Mouse (Mus musculus) cerebellum, adult 2 months (tissue): ENCODE results near the gene Tmem252. TPM values are rescaled to one million over a fixed set of nuclear protein-coding genes. Genes with fewer than 3 reads are reported as not detected.
"Not testable (repeated sequence)": the region's sequence is repeated elsewhere in the genome, so short reads cannot be mapped to it uniquely, and the experiment has no call there.

Experiments
- DNase-seq, 2 experiments: peaks; one replicate each; pipeline ENCODE4 v3.0.0; 2021
- H3K27ac ChIP-seq: fragments of 200-500 bp; 2 replicates; pipeline ENCODE4 v1.5.1; 2012; ENCODE audit warnings: low read length, control low read depth, inconsistent platforms; ENCODE audit not compliant: insufficient read depth
- H3K27me3 ChIP-seq: fragments of 200-500 bp; 2 replicates; pipeline ENCODE4 v1.6.1; 2012; ENCODE audit warnings: inconsistent platforms, mild to moderate bottlenecking, low read length, moderate library complexity; ENCODE audit not compliant: control insufficient read depth, insufficient read depth
- H3K4me1 ChIP-seq: fragments of 200-500 bp; 2 replicates; pipeline ENCODE4 v1.6.1; 2011; ENCODE audit warnings: low read length; ENCODE audit not compliant: control insufficient read depth, insufficient read depth
- H3K4me3 ChIP-seq: fragments of 200-500 bp; replicated peaks from 2 replicates; pipeline ENCODE3; 2011; ENCODE audit warnings: mild to moderate bottlenecking, low read depth, low read length, control low read depth; ENCODE audit not compliant: insufficient read depth
- CTCF ChIP-seq: fragments of 200-500 bp; IDR thresholded peaks from 2 replicates; pipeline ENCODE4 v1.5.1; 2011; ENCODE audit warnings: low read depth, mild to moderate bottlenecking, control low read depth, low read length, moderate library complexity, borderline replicate concordance; ENCODE audit not compliant: insufficient read depth
- POLR2A ChIP-seq: fragments of 200-500 bp; IDR thresholded peaks from 2 replicates; pipeline ENCODE4 v1.6.1; 2011; ENCODE audit warnings: low read length, control low read depth, borderline replicate concordance; ENCODE audit not compliant: insufficient read depth
- WGBS: fragments of 180-500 bp; shearing (Covaris S2); methylation state at CpG from one replicate; pipeline ENCODE4 v1.1.7; 2018; 5-methylcytosine and 5-hydroxymethylcytosine counted together
- polyA plus RNA-seq: library from polyadenylated mRNA; depleted of rRNA; stranded (reverse); fragments of >200 nt; gene quantifications from 2 replicates; pipeline ENCODE4 v1.2.3, GENCODE M21; 2012

Gene Tmem252
- polyA plus RNA-seq, 1 experiment, result 0.26 TPM

- TF ChIP-seq POLR2A, result no peak
- no peak for TF ChIP-seq CTCF
- no peak overlapping the region for H3K27ac ChIP-seq
- 71% methylated on average over 8 of the region's 8 CpGs for WGBS
- H3K4me1 ChIP-seq, result no peaks in the 10 kb centered on the region
- H3K4me3 ChIP-seq, result no peak overlapping the region
- no peak for DNase-seq
- H3K27me3 ChIP-seq, result no peaks in the 10 kb centered on the region
These were observed 27.9 kb downstream of the Tmem252 start for GRCm38 (mm10) chr19:24701716-24702115.

- H3K27ac ChIP-seq, H3K27me3 ChIP-seq, H3K4me3 ChIP-seq, DNase-seq, H3K4me1 ChIP-seq: not testable (repeated sequence)
- 59% methylated on average over 1 of the region's 1 CpGs for WGBS
These were observed 29.4 kb downstream of the Tmem252 start for GRCm38 (mm10) chr19:24703168-24703567.

- 77% methylated on average over 8 of the region's 8 CpGs for WGBS
- Histone ChIP-seq H3K27me3 (no peaks in the 10 kb centered on the region), H3K4me3 (no peak overlapping the region), H3K4me1 (no peaks in the 10 kb centered on the region), H3K27ac (no peak overlapping the region)
- DNase-seq, result no peak
- TF ChIP-seq POLR2A (no peak), CTCF (no peak)
These were observed 29.9 kb downstream of the Tmem252 start for GRCm38 (mm10) chr19:24703680-24704079.

- Histone ChIP-seq H3K27me3 (no peaks in the 10 kb centered on the region), H3K27ac (no peak overlapping the region), H3K4me1 (no peaks in the 10 kb centered on the region), H3K4me3 (no peak overlapping the region)
- WGBS, result 71% methylated on average over 2 of the region's 2 CpGs
- no peak for DNase-seq
- TF ChIP-seq POLR2A (no peak), CTCF (no peak)
These were observed 30.5 kb downstream of the Tmem252 start for GRCm38 (mm10) chr19:24704326-24704725.

GRCm38 (mm10) chr19:24705395-24705794, 31.6 kb downstream of the Tmem252 start:
- DNase-seq, result no peak
- H3K4me3 ChIP-seq, result no peak overlapping the region
- TF ChIP-seq CTCF (no peak), POLR2A (no peak)
- H3K4me1 ChIP-seq, result no peaks in the 10 kb centered on the region
- H3K27ac ChIP-seq, result no peak overlapping the region
- whole genome bisulfite sequencing, result 59% methylated on average over 1 of the region's 1 CpGs
- H3K27me3 ChIP-seq, result no peaks in the 10 kb centered on the region

- H3K27ac ChIP-seq, result no peak overlapping the region
- DNase-seq, result no peak
- H3K27me3 ChIP-seq, result no peaks in the 10 kb centered on the region
- TF ChIP-seq POLR2A (no peak), CTCF (no peak)
- H3K4me3 ChIP-seq, result no peak overlapping the region
- no peaks in the 10 kb centered on the region for H3K4me1 ChIP-seq
- WGBS, result 85% methylated on average over 7 of the region's 7 CpGs
These were observed 33.5 kb downstream of the Tmem252 start for GRCm38 (mm10) chr19:24707071-24707906.

GRCm38 (mm10) chr19:24708032-24708431, 34.2 kb downstream of the Tmem252 start:
- DNase-seq, result no peak
- Histone ChIP-seq H3K27ac (no peak overlapping the region), H3K4me1 (no peaks in the 10 kb centered on the region), H3K4me3 (no peak overlapping the region), H3K27me3 (no peaks in the 10 kb centered on the region)
- 72% methylated on average over 7 of the region's 7 CpGs for WGBS
- TF ChIP-seq CTCF, result no peak
- TF ChIP-seq POLR2A, result no peak

GRCm38 (mm10) chr19:24716303-24717097, 42.7 kb downstream of the Tmem252 start:
- H3K4me3 ChIP-seq, result no peak overlapping the region
- 47% methylated on average over 7 of the region's 7 CpGs for WGBS
- H3K4me1 ChIP-seq, result no peaks in the 10 kb centered on the region
- no peak overlapping the region for H3K27ac ChIP-seq
- no peaks in the 10 kb centered on the region for H3K27me3 ChIP-seq
- TF ChIP-seq CTCF, result no peak
- TF ChIP-seq POLR2A, result no peak
- no peak for DNase-seq
